Mouse (Mus musculus): ENCODE results near the gene Rtn2.

Rtn2 gene

GRCm38 (mm10) chr7:19282385-19282784, at the start of gene Rtn2:
TSS of gene Rtn2 (plus strand) at chr7:19282624.
- DNase-seq = peak; percentile 90

GRCm38 (mm10) chr7:19234652-19235051, 47.8 kb upstream of the Rtn2 start:
- no peak for DNase-seq

- no peak for DNase-seq
Measured at GRCm38 (mm10) chr7:19235092-19235671, 47.2 kb upstream of the Rtn2 start.

GRCm38 (mm10) chr7:19236411-19236810, 46.0 kb upstream of the Rtn2 start:
- DNase-seq = no peak

- DNase-seq = no peak
Measured at GRCm38 (mm10) chr7:19238344-19238743, 44.1 kb upstream of the Rtn2 start.

- peak; percentile 90 for DNase-seq
Measured at GRCm38 (mm10) chr7:19239423-19239822, 43.0 kb upstream of the Rtn2 start.

GRCm38 (mm10) chr7:19239986-19240385, 42.4 kb upstream of the Rtn2 start:
- no peak for DNase-seq

- DNase-seq = no peak
Measured at GRCm38 (mm10) chr7:19240905-19241463, 41.4 kb upstream of the Rtn2 start.

- no peak for DNase-seq
Measured at GRCm38 (mm10) chr7:19242005-19242404, 40.4 kb upstream of the Rtn2 start.

GRCm38 (mm10) chr7:19243858-19244257, 38.6 kb upstream of the Rtn2 start:
- DNase-seq = no peak

- no peak for DNase-seq
Measured at GRCm38 (mm10) chr7:19245083-19245482, 37.3 kb upstream of the Rtn2 start.

- DNase-seq = no peak
Measured at GRCm38 (mm10) chr7:19246855-19247254, 35.6 kb upstream of the Rtn2 start.

GRCm38 (mm10) chr7:19247511-19247910, 34.9 kb upstream of the Rtn2 start:
- DNase-seq = no peak

- DNase-seq = no peak
Measured at GRCm38 (mm10) chr7:19252078-19252477, 30.3 kb upstream of the Rtn2 start.

- no peak for DNase-seq
Measured at GRCm38 (mm10) chr7:19253437-19253836, 29.0 kb upstream of the Rtn2 start.

GRCm38 (mm10) chr7:19255395-19255794, 27.0 kb upstream of the Rtn2 start:
- no peak for DNase-seq

- DNase-seq = no peak
Measured at GRCm38 (mm10) chr7:19256567-19256966, 25.9 kb upstream of the Rtn2 start.

GRCm38 (mm10) chr7:19257390-19258022, 24.9 kb upstream of the Rtn2 start:
- no peak for DNase-seq

GRCm38 (mm10) chr7:19258336-19258735, 24.1 kb upstream of the Rtn2 start:
- DNase-seq = no peak

GRCm38 (mm10) chr7:19265147-19265546, 17.3 kb upstream of the Rtn2 start:
- peak; percentile 44 for DNase-seq

GRCm38 (mm10) chr7:19265928-19266822, 16.2 kb upstream of the Rtn2 start:
- DNase-seq = no peak

- no peak for DNase-seq
Measured at GRCm38 (mm10) chr7:19267051-19267450, 15.4 kb upstream of the Rtn2 start.

GRCm38 (mm10) chr7:19268993-19269681, 13.3 kb upstream of the Rtn2 start:
- DNase-seq = no peak

Measured in cerebellum, adult 8-10 months (tissue).